Mouse (Mus musculus) intestine, postnatal 0 days (tissue): ENCODE data around the gene Btaf1. TPM values are rescaled to one million over a fixed set of nuclear protein-coding genes. Genes with fewer than 3 reads are reported as not detected.
A peak's percentile ranks its signal among the peaks of the same experiment; 100 is the strongest.

Experiments used
- ATAC-seq: fragments of 200-750 bp; cut with Nextera tagmentation; 2 replicates; pipeline ENCODE4 v1.8.0; 2017; ENCODE audit warnings: mild to moderate bottlenecking, moderate TSS enrichment, moderate library complexity
- H3K27ac ChIP-seq: fragments of 300-500 bp; sonication (generic); 2 replicates; pipeline ENCODE4 v1.5.1; 2014; ENCODE audit warnings: mild to moderate bottlenecking, low read depth, low read length, moderate library complexity
- H3K27me3 ChIP-seq: fragments of 300-500 bp; sonication (generic); replicated peaks from 2 replicates; pipeline ENCODE4 v1.6.1; 2014; ENCODE audit warnings: low read length, mixed read lengths; ENCODE audit not compliant: control insufficient read depth, insufficient read depth
- H3K36me3 ChIP-seq: fragments of 300-500 bp; sonication (generic); 2 replicates; pipeline ENCODE4 v1.6.1; 2014; ENCODE audit warnings: mild to moderate bottlenecking, moderate library complexity; ENCODE audit not compliant: control insufficient read depth, insufficient read depth
- H3K4me1 ChIP-seq: fragments of 300-500 bp; sonication (generic); replicated peaks from 2 replicates; pipeline ENCODE4 v1.6.1; 2014; ENCODE audit warnings: antibody characterized with exemption, low read length, mixed read lengths; ENCODE audit not compliant: control insufficient read depth, insufficient read depth
- H3K4me2 ChIP-seq: fragments of 300-500 bp; sonication (generic); replicated peaks from 2 replicates; pipeline ENCODE4 v1.6.1; 2014; ENCODE audit warnings: low read depth, mild to moderate bottlenecking, moderate library complexity
- H3K4me3 ChIP-seq: fragments of 300-500 bp; sonication (generic); 2 replicates; pipeline ENCODE4 v1.5.1; 2014; ENCODE audit warnings: low read depth, low read length
- H3K9ac ChIP-seq: fragments of 300-500 bp; sonication (generic); 2 replicates; pipeline ENCODE4 v1.6.1; 2014; ENCODE audit warnings: mild to moderate bottlenecking, low read depth, low read length
- H3K9me3 ChIP-seq: fragments of 300-500 bp; sonication (generic); 2 replicates; pipeline ENCODE4 v1.6.1; 2016; ENCODE audit warnings: mixed run types; ENCODE audit not compliant: control insufficient read depth
- CTCF ChIP-seq: sonication (generic); IDR thresholded peaks from 2 replicates; pipeline ENCODE4 v1.5.1; 2016; ENCODE audit warnings: low read depth, mild to moderate bottlenecking, control low read depth, antibody characterized with exemption, moderate library complexity
- WGBS: fragments of 180-500 bp; shearing (Covaris S2); extraction: QIAGEN DNeasy Blood & Tissue Kit; methylation state at CpG from one replicate; pipeline ENCODE4 v1.1.7; 2014; 5-methylcytosine and 5-hydroxymethylcytosine counted together
- polyA plus RNA-seq: library from polyadenylated mRNA; unstranded; fragments of >200 nt; fragmentation: Nextera tagmentation; extraction: Ambion mirVana; gene quantifications from 2 replicates; pipeline ENCODE4 v1.2.1, GENCODE M21; 2015

The Btaf1 gene
- polyA plus RNA-seq, 1 experiment from 2014 or later, result 3.0 TPM

GRCm38 (mm10) chr19:36919466-36919865 is 6.4 kb upstream of the Btaf1 start, which contains the start of gene Fgfbp3:
TSS of gene Fgfbp3 (minus strand) at chr19:36919615.
- TF ChIP-seq CTCF, result no peak
- H3K36me3 ChIP-seq, result no peaks in the 10 kb centered on the region
- H3K27ac ChIP-seq, result peak within 1 kb of the TSS; percentile 67; the same call in 1 of the 2 replicates
- peak within 1 kb of the TSS; percentile 88 for H3K4me2 ChIP-seq
- no peaks in the 10 kb centered on the region for H3K9me3 ChIP-seq
- H3K9ac ChIP-seq, result peak within 1 kb of the TSS; percentile 61
- no peaks in the 10 kb centered on the region for H3K4me1 ChIP-seq
- WGBS, result 6% methylated on average over 12 of the region's 12 CpGs
- no peaks in the 10 kb centered on the region for H3K27me3 ChIP-seq
- peak within 1 kb of the TSS; percentile 70 for H3K4me3 ChIP-seq
- no peak for ATAC-seq

DNA sequence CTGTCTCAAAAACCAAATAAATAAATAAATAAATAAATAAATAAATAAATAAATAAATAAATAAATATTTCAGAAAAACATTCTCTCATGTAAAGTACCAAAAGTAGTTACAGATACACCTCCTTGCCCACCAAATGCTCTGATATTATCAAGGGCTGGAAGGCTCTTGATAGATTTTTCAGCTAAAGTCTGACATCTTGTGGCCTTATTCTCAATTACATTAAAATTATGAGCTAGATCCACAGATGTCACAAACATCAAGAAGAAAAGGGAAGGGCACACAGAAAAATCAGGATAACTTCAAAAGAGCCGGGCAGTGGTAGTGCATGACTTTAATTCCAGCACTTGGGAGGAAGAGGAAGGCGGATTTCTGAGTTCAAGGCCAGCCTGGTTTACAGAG is 3.9 kb upstream of the Btaf1 start:
- no peak for ATAC-seq
- peak; percentile 62 for TF ChIP-seq CTCF
- H3K9me3 ChIP-seq, result no peaks in the 10 kb centered on the region
- WGBS, result 24% methylated on average over 2 of the region's 2 CpGs
- H3K27me3 ChIP-seq, result no peaks in the 10 kb centered on the region
- H3K27ac ChIP-seq, result no peak overlapping the region
- H3K4me3 ChIP-seq, result no peak overlapping the region
- no peaks in the 10 kb centered on the region for H3K36me3 ChIP-seq
- H3K4me1 ChIP-seq, result no peaks in the 10 kb centered on the region
- H3K4me2 ChIP-seq, result no peak overlapping the region
- no peak overlapping the region for H3K9ac ChIP-seq

- H3K4me3 ChIP-seq, result no peak overlapping the region
- no peaks in the 10 kb centered on the region for H3K36me3 ChIP-seq
- no peak overlapping the region for H3K4me2 ChIP-seq
- H3K27me3 ChIP-seq, result no peaks in the 10 kb centered on the region
- 63% methylated on average over 3 of the region's 3 CpGs for WGBS
- TF ChIP-seq CTCF, result no peak
- H3K9ac ChIP-seq, result no peak overlapping the region
- H3K4me1 ChIP-seq, result 0 out of 2 replicates have a peak, but pooled peaks cover 3% of the 10 kb centered on the region
- no peak for ATAC-seq
- H3K27ac ChIP-seq, result no peak overlapping the region
- H3K9me3 ChIP-seq, result no peaks in the 10 kb centered on the region
Measured at GRCm38 (mm10) chr19:36922936-36923335, 2.9 kb upstream of the Btaf1 start.

DNA sequence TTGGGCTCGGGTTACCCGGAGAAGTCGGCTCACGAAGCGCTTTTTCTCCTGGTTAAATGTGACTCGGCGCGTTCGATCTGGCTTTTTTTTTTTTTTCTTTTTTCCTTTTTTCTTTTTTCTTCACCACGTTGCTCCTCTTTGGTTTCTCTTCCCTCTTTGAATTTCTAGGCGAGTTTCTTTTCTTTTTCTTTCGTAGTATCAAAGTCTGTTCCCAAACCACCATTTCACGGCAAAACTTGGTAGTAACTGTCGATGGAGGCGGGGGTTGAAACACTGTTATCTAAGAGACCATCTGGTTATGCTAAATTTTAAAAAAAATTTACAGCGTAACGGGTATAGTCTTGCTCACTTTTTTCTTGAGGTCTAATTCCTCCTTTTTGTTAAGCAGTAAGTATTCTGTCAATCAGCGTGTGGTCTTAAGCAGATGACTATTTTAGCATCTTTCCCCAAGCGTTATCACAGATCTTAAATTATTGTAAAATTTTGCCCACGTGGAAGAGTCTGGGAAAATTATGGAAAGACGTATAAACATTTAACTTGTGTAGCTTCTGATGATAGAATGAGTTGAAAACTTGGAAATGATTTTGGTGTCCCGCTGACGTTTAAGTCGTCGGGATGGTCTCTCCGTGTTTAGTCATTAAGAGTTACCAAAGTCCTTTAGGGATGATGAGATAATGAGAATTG is 816 bp downstream of the Btaf1 start:
- peak overlapping the region; percentile 85 for H3K4me2 ChIP-seq
- WGBS, result under 1% methylated on average over 26 of the region's 26 CpGs
- H3K27me3 ChIP-seq, result no peaks in the 10 kb centered on the region
- no peak for ATAC-seq
- no peaks in the 10 kb centered on the region for H3K36me3 ChIP-seq
- TF ChIP-seq CTCF, result no peak
- H3K9me3 ChIP-seq, result no peaks in the 10 kb centered on the region
- peak overlapping the region; percentile 96 for H3K4me3 ChIP-seq
- peak overlapping the region; percentile 98 for H3K27ac ChIP-seq
- H3K9ac ChIP-seq, result peak overlapping the region; percentile 98
- 0 out of 2 replicates have a peak, but pooled peaks cover 3% of the 10 kb centered on the region for H3K4me1 ChIP-seq

DNA sequence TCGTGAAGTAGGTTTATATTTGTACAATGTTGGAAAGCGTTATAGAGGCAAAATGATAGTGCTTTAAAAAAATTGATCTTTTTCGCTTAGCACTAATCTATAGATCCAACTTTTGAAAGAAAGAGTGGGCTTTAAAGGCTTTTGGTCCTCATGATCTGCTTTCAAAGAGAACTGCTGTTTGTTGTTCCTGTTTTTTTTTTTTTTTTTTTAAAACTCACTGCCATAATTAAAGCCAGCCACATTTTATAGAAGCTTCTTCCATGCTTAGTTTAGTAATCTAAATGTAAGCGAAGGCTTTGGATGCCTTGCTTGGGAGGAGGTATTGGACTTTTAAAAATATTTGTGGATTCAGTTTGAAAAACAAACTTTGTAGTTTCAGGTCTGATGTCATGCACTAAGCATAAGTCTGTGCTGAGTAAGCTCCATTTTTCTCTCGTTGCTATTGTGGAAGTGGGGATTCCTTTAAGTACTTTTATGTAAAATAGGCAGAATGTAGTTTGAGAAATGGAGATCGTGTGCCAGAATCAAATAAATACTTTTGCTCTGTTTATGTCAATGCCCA is 2.0 kb downstream of the Btaf1 start:
- WGBS, result 76% methylated on average over 6 of the region's 6 CpGs
- 0 out of 2 replicates have a peak, but pooled peaks cover 3% of the 10 kb centered on the region for H3K4me1 ChIP-seq
- no peaks in the 10 kb centered on the region for H3K36me3 ChIP-seq
- no peak overlapping the region for H3K27ac ChIP-seq
- no peaks in the 10 kb centered on the region for H3K9me3 ChIP-seq
- no peak overlapping the region for H3K4me3 ChIP-seq
- ATAC-seq, result no peak
- peak overlapping the region; percentile 85 for H3K4me2 ChIP-seq
- no peak for TF ChIP-seq CTCF
- no peaks in the 10 kb centered on the region for H3K27me3 ChIP-seq
- H3K9ac ChIP-seq, result no peak overlapping the region

- no peak for TF ChIP-seq CTCF
- no peak for ATAC-seq
- H3K9ac ChIP-seq, result no peak overlapping the region
Measured at GRCm38 (mm10) chr19:36929816-36930215, 3.9 kb downstream of the Btaf1 start.

More at GRCm38 (mm10) chr19:36929816-36930215, 3.9 kb downstream of the Btaf1 start:
- Histone ChIP-seq H3K27me3 (no peaks in the 10 kb centered on the region), H3K4me2 (no peak overlapping the region), H3K9me3 (no peaks in the 10 kb centered on the region), H3K4me3 (no peak overlapping the region), H3K36me3 (no peaks in the 10 kb centered on the region), H3K4me1 (0 out of 2 replicates have a peak, but pooled peaks cover 3% of the 10 kb centered on the region), H3K27ac (no peak overlapping the region)
